Mouse (Mus musculus): ENCODE data around the gene Snx10.

The Snx10 gene

GRCm38 (mm10) chr6:51535571-51535970 is 11.9 kb downstream of the Snx10 start:
- DNase-seq = no peak

DNA sequence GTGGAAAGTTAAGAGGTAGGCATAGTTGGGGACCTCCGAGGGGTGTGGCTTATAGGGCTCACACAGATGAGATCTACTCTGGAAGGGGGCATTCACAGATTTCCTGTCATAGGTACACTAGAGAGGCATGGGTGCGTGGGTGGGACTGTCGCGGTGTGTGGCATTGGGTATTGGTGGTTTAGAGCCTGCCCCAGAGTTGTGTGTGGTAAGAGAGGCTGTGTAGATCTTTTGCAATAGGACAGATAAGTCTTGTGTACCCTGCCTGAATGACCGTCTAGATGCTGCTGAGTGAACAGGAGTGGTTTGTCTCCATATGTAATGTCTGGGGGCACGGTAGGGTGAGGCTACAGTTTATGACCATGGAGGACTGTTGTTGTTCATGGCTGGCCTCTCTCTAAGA is 16.8 kb downstream of the Snx10 start:
- no peak for DNase-seq

GRCm38 (mm10) chr6:51541422-51541821 is 17.7 kb downstream of the Snx10 start:
- no peak for DNase-seq

DNA sequence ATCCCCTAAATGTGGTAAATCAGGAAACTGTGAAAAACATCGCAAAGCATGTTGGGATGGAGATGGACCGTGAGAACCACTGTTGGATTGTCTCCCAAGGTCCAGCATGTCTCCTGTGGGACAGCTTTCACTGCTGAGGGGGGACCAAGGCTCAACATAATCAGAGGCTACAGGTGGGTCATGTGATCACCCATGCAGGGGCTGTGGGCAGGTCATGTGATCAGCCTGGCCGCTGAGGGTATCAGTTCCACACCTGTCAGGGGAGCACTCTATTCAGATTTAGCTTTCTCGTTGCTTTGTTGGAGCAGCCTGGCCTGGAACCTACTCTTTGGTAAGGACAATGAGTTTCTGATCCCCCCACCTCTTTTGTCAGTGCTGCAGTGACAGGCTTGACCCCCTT is 18.4 kb downstream of the Snx10 start:
- no peak for DNase-seq

GRCm38 (mm10) chr6:51543639-51544117 is 20.0 kb downstream of the Snx10 start:
- DNase-seq = no peak

- no peak for DNase-seq
Measured at GRCm38 (mm10) chr6:51544118-51544681, 20.5 kb downstream of the Snx10 start.

GRCm38 (mm10) chr6:51545219-51545859 is 21.6 kb downstream of the Snx10 start:
- no peak for DNase-seq

GRCm38 (mm10) chr6:51546085-51546484 is 22.4 kb downstream of the Snx10 start:
- no peak for DNase-seq

DNA sequence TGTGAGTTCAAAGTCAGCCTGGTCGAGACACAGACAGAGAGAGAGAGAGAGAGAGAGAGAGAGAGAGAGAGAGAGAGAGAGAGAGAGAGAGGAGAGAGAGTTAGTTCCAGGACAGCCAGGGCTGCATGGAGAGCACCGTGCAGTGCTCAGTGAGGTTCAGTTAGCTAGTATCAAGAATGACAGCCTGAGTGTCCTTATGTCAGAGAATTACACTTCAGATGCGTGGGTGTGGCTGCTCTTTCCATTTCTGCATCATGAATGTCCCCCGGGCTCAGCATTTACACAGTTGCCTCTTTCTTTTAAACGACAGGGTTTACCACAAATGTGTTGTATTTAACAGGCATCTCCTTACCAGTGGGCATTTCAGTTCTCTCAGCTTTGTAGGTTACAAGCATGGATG is 25.1 kb downstream of the Snx10 start:
- no peak for DNase-seq

GRCm38 (mm10) chr6:51551267-51551802 is 27.6 kb downstream of the Snx10 start:
- no peak for DNase-seq

DNA sequence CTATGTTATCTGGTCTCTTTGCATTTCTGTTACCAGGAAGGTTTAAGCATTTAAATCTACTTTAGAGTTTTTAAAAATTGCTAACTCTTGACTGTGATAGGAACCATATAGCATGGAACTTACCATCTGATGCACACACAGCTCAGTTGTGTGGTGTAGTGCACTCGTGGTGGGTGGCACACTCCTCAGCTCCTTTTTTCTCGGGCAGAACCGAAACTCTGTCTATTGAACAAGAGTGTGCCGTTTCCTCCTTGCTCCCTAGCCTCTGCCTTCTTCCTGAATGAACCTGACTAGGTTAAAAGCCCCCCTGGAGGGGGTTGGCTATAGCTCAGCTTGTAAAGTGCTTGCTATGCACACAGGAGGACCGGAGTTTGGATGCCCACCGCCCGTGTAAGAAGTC is 32.9 kb downstream of the Snx10 start:
- DNase-seq = no peak

DNA sequence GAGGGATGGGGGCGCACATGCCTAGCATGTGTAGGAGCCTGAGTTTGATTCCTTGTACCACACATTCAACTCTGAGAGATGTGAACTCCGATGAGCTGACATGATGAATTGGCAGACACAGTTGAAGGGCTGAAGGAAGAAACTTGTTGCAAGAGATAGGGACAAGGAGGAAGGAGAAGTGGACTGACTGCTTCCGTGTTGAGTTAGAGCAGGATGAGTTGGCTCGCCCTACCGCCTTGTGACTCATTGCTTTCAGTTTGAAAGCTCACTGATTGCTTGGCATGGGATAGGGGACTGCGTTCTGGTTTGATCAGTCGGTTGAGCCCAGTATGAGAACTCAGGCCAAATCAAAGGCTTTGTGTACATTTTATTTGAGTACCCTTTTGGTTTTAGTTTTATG is 34.6 kb downstream of the Snx10 start:
- DNase-seq = no peak

DNA sequence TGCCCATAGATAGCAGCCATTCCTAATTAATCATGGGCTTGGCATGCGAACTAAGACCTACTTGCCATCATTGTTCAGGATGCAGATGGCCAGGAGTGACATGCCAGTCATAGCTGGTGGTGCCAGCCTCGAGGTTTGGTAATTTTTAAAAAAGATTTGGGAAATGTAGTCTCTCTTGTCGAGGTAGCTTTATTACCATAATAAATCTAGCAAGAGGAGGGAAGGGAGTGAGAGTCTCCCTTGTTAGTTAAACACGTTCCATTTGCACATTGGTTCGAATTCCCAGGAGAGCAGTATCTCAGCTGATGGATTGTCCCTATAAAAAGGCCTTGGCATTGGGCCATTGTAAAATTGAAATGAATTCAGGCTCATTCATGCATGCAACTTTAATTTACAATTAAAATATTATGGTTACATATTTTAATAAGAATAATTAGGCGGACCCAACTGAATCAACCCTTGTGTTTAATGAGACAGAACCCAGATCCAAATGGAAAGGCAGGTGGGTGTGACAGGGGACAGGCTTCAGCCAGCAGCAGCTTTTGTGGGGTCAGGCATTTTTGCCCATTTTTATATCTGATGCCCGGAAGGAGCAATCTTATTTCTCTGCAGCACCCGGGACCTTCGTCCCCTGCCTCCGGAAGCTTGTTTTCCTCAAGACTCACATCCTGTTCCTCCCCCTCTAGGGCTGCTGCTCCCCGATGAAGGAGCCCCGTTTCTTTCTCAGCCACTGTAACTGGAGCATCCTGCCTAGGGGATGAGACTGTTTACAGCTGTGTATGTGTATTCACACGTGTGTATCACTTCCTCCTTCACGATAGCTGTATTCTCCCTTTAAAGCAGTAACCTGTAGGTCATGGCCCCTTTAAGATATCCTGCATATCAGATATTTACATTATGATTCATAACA is 43.3 kb downstream of the Snx10 start:
- DNase-seq = no peak

DNA sequence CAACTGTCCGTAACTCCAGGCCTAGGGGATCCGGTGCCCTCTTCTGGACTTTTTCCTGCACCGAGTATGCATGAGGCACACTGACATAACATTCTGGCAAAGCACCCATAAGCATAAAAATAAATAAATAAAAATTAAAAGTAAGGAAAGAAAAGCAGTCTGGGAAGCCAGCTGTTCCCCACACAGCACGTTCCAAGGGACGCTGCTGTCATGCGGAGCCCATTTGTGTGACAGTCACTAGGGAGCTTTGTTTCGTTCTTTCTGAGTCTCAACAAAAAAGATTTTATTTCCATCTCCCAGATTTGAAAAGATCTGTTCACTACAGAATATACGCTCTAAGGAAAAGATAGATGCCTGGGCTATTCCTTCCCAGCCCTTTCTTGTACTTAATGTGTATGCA is 45.4 kb downstream of the Snx10 start:
- DNase-seq = no peak

DNA sequence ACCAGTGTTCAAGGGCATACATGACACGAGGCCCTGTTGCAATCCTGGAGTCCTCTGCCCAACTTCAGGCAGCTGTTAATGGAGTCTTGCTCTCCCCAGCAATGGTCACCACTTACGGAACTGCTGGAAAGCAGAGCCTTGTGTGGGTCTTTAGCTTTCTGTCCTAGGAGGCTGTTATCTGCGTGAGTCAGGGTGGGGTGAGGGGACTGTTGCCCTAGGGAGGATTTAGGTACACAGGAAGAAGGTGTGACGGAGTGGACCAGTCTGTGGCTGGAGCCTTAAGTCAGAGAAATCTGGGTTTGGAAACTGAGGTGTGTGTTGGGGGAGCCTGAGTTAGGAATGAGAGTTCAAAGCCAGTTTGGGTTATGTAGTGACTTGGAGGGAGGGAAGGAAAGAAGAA is 49.4 kb downstream of the Snx10 start:
- DNase-seq = no peak

DNA sequence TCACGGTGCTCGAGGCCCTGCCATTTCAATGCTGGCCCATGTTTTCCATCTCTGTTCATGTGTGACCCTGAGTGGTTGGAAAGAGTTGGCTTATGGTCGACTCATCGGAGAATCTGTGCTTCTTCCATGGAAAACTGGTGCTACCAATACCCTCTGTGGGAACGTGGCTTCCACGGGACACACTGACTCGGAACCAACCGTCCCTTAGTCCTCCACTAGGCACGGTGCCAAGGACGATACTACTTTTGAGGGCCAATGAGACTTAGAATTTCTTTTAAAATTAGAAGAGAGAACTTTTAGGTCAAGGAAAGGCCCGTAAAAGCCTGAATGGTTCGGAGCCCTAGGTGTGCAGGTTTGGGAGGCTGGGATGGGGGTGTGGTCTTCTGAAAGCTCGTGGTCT is 50.4 kb downstream of the Snx10 start:
- no peak for DNase-seq

DNA sequence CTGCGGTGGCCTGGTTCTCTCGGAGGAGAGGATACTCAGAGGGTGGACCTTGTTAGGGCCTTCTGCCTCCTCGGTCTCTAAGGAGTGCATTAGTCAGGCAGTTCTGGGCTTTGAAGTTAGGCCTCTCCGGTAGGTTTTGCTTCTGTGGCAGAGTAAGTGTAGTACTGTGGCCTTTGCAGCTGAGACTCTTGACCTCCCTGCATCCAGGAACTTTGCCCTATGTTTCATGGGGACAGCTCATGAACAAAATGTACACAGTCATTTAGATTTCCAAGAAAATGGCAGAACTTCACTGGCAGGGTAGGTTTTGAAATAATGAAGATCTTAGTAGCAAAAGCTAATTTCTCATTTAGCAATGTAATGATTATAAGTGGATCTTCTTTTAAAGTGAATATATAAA is 54.7 kb downstream of the Snx10 start:
- no peak for DNase-seq

GRCm38 (mm10) chr6:51580040-51580680 is 56.5 kb downstream of the Snx10 start:
- DNase-seq = peak; percentile 82

DNA sequence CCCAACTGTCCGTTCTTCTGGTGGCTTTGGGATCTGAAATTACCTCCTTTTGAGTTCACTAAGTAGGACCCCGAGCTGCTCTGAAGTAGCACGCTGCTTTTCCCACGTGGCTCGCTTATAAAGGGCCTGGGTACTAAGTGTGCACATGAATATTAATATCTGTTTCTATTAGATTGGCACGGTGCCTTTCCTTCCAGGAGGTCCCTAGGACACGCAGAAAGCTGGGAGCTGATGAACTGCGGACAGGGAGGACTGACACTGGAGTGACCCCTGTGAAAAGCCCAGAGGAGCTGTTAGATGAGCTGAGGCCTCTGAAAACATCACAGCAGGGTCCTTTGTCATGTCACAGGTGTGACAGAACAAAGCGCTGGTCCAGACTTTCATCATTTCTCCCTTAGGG is 57.7 kb downstream of the Snx10 start:
- DNase-seq = no peak

DNA sequence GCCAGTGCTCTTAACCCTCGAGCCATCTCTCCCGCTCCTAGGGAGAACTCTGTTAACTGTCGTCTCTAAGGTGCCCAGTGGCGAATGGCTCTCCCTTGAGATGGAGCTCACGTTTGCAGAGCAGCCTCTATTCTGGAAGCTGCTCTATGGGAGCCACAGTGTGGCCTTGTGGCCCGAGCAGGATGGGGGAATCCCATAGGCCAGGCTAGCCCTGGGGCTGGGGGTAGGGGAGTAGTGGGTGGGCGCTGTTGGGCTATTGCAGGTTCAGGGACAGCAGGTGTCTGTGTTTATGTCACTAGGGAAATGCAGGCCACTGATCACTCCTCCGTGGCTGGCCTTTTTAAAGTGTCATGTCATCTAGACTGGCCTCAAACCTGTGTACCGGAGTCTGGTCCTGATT is 58.4 kb downstream of the Snx10 start:
- no peak for DNase-seq

- peak; percentile 65 for DNase-seq
Measured at GRCm38 (mm10) chr6:51585980-51586379, 62.3 kb downstream of the Snx10 start.

DNA sequence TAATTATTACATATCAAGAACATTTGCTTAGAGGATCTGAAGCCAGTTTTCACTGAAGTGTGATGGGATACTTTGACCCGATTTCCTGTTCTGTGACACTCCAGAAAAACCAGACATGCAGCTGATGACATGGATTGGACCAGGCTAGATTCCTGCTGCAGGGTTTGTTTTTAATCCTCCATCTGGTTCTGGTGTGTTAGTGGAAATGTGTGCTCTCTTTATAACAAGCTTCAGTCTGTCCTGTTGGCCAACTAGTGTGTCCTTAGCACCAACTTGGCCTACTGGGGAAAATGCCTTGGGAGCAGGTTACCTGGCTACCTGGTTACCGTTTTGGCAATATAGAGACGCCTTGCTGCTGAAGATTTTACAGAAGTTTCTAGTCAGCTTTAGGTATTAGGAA is 63.6 kb downstream of the Snx10 start:
- DNase-seq = no peak

DNA sequence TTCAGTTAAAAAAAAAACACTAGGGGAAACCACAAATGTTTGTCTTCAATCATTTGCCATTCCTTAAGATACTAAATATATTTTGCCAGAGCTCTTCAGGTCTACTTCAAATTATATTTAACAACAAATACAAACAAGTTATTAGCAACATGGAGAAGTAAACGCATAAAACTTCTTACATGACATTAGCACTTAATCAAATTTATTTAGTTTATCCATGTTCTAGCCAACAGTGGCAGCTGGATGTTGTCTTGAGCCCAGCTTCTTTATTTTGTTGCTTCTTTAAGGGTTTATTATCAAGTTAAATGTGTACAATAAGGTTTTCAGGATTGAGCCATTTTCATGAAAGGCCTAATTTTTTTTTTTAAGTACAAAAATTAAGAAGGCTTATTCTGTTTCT is 67.6 kb downstream of the Snx10 start:
- no peak for DNase-seq

All from right cerebral cortex, postnatal 14 days (tissue).